Mouse (Mus musculus): ENCODE data around the gene Wipi1. TPM values are rescaled to one million over a fixed set of nuclear protein-coding genes. Genes with fewer than 3 reads are reported as not detected.

The Wipi1 gene
- polyA plus RNA-seq, 1 experiment, result 26.9 TPM

GRCm38 (mm10) chr11:109608976-109609625, 2.7 kb downstream of the Wipi1 start:
- H3K9me3 ChIP-seq (replicated peaks; ENCODE audit: control insufficient read depth, insufficient read depth, low read length, poor library complexity, severe bottlenecking), result no peaks in the 10 kb centered on the region
- H3K27ac ChIP-seq (ENCODE audit: insufficient read depth, low read length), result no peak overlapping the region
- H3K36me3 ChIP-seq (ENCODE audit: control insufficient read depth, insufficient read depth, low read length, poor library complexity, severe bottlenecking), result no peaks in the 10 kb centered on the region
- no peaks in the 10 kb centered on the region for H3K4me1 ChIP-seq (ENCODE audit: control insufficient read depth, insufficient read depth, low read length)
- no peak overlapping the region for H3K9ac ChIP-seq (ENCODE audit: low read depth, poor library complexity, severe bottlenecking)
- TF ChIP-seq EP300 (IDR thresholded peaks at IDR 0.05; ENCODE audit: insufficient read depth, low read depth, low read length), result no peak
- no peak for TF ChIP-seq CTCF (IDR thresholded peaks at IDR 0.05; ENCODE audit: low read depth, low read length)
- TF ChIP-seq POLR2A (IDR thresholded peaks at IDR 0.05; ENCODE audit: insufficient read depth, low read length), result no peak
- no peak overlapping the region for H3K4me3 ChIP-seq (ENCODE audit: low read depth, low read length)
- H3K27me3 ChIP-seq (ENCODE audit: control insufficient read depth, insufficient read depth, low read length, poor library complexity, severe bottlenecking), result no peaks in the 10 kb centered on the region

DNA sequence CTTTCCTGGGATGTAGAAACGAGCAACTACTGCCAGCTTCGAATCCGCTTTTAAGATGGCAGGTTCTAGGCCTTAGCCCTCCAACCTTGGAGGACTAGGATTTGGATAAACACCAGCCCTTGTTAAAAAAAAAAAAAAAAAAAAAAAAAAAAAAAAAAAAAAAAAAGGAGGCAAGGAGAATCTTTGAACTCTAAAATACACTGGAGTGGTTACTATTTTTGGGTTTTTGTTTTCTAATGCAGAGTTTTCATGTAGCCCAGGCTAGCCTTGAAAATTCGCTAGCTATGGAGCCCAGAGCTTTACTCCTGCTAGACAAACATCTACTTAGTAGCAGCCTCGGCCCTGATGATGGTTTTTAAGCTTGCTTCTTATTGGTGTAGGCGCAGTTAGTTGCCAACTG, 4.2 kb downstream of the Wipi1 start:
- H3K27ac ChIP-seq (ENCODE audit: insufficient read depth, low read length), result no peak overlapping the region
- H3K9me3 ChIP-seq (replicated peaks; ENCODE audit: control insufficient read depth, insufficient read depth, low read length, poor library complexity, severe bottlenecking), result no peaks in the 10 kb centered on the region
- no peaks in the 10 kb centered on the region for H3K36me3 ChIP-seq (ENCODE audit: control insufficient read depth, insufficient read depth, low read length, poor library complexity, severe bottlenecking)
- no peak overlapping the region for H3K4me3 ChIP-seq (ENCODE audit: low read depth, low read length)
- no peaks in the 10 kb centered on the region for H3K27me3 ChIP-seq (ENCODE audit: control insufficient read depth, insufficient read depth, low read length, poor library complexity, severe bottlenecking)
- no peaks in the 10 kb centered on the region for H3K4me1 ChIP-seq (ENCODE audit: control insufficient read depth, insufficient read depth, low read length)
- H3K9ac ChIP-seq (ENCODE audit: low read depth, poor library complexity, severe bottlenecking), result no peak overlapping the region
- TF ChIP-seq CTCF (IDR thresholded peaks at IDR 0.05; ENCODE audit: low read depth, low read length) (no peak), POLR2A (IDR thresholded peaks at IDR 0.05; ENCODE audit: insufficient read depth, low read length) (no peak), EP300 (IDR thresholded peaks at IDR 0.05; ENCODE audit: insufficient read depth, low read depth, low read length) (no peak)

DNA sequence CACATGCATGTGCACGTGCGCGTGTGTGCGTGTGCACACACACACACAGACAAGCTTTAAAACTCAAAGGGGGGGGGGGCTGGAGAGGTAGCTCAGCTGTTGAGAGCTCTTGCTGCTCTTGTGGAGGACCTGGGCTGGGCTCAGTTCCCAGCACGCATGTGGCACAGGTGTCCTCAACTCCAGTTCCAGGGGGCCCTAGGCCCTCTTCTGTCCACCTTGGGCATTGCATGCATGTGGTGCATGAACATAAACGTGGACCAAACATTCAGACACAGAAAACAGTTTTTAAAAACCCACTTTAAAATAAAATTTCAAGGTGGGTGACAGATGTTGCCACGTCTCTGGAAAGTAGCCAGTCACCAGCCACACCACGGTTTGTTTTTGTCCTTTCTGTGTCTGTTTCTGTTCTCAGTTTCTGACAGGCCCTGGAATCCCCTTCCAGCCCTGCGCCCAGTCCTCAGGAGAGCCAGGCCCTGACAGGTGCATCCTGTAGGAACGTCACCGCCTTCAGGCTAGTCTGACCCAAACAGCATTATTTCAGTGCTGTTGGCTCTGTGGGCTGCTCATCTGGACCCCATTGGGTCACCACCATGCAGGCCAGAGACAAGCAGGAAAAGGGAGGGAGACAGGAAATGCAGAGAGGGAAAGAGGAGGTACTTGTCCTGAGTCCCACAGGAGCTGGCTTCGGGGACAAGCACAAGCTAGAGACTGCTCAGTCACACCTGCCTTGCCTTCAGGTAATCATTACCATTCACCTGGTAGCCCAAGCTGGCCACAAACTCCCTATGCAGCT, 12.8 kb downstream of the Wipi1 start:
- Histone ChIP-seq H3K27me3 (ENCODE audit: control insufficient read depth, insufficient read depth, low read length, poor library complexity, severe bottlenecking) (no peaks in the 10 kb centered on the region), H3K9ac (ENCODE audit: low read depth, poor library complexity, severe bottlenecking) (no peak overlapping the region), H3K4me1 (ENCODE audit: control insufficient read depth, insufficient read depth, low read length) (no peaks in the 10 kb centered on the region), H3K27ac (ENCODE audit: insufficient read depth, low read length) (no peak overlapping the region), H3K36me3 (ENCODE audit: control insufficient read depth, insufficient read depth, low read length, poor library complexity, severe bottlenecking) (no peaks in the 10 kb centered on the region), H3K4me3 (ENCODE audit: low read depth, low read length) (no peak overlapping the region), H3K9me3 (replicated peaks; ENCODE audit: control insufficient read depth, insufficient read depth, low read length, poor library complexity, severe bottlenecking) (no peaks in the 10 kb centered on the region)
- TF ChIP-seq EP300 (IDR thresholded peaks at IDR 0.05; ENCODE audit: insufficient read depth, low read depth, low read length) (no peak), POLR2A (IDR thresholded peaks at IDR 0.05; ENCODE audit: insufficient read depth, low read length) (no peak), CTCF (IDR thresholded peaks at IDR 0.05; ENCODE audit: low read depth, low read length) (no peak)

GRCm38 (mm10) chr11:109594761-109595160, 17.0 kb downstream of the Wipi1 start:
- Histone ChIP-seq H3K36me3 (ENCODE audit: control insufficient read depth, insufficient read depth, low read length, poor library complexity, severe bottlenecking) (no peaks in the 10 kb centered on the region), H3K27ac (ENCODE audit: insufficient read depth, low read length) (no peak overlapping the region), H3K27me3 (ENCODE audit: control insufficient read depth, insufficient read depth, low read length, poor library complexity, severe bottlenecking) (no peaks in the 10 kb centered on the region; the same call in 1 of the 2 replicates), H3K4me3 (ENCODE audit: low read depth, low read length) (no peak overlapping the region), H3K9me3 (replicated peaks; ENCODE audit: control insufficient read depth, insufficient read depth, low read length, poor library complexity, severe bottlenecking) (no peaks in the 10 kb centered on the region), H3K4me1 (ENCODE audit: control insufficient read depth, insufficient read depth, low read length) (no peaks in the 10 kb centered on the region), H3K9ac (ENCODE audit: low read depth, poor library complexity, severe bottlenecking) (no peak overlapping the region)
- TF ChIP-seq POLR2A (IDR thresholded peaks at IDR 0.05; ENCODE audit: insufficient read depth, low read length) (no peak), CTCF (IDR thresholded peaks at IDR 0.05; ENCODE audit: low read depth, low read length) (no peak), EP300 (IDR thresholded peaks at IDR 0.05; ENCODE audit: insufficient read depth, low read depth, low read length) (no peak)

DNA sequence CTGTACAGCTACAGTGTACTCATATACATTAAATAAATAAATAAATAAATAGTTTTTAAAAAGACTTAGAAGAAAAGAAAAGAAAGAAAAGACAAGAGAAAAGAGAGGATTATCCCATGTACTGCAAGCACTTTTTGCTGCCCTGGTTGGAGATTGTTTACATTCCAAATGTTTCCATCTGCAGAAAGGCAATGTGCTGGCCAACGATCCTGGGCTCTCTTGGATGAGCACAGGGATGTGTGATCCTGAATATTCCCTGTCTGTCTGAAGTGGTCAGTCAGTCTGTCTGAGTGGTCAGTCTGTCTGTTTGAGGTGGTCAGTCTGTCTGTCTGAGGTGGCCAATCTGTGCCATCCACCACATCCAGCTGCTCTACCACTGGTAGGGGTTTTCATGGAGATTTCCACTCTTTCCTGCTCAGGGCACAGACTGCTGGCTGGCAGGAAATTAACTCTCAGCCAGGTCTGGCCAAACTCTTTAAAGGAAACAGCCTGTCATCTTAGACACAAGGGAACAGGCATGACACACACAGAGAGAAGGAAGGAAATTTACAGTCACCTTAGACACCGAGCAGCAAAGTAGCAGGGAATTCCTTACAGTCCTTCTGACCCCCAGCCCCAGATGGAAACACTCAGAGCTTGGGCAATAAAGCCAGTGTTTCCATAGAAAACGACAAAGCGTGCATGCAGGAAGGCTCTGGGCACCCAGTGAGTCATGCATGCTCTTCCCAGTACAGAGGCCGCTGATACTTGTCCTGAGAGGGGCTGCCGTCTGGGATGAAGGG, 18.4 kb downstream of the Wipi1 start:
- H3K27me3 ChIP-seq (ENCODE audit: control insufficient read depth, insufficient read depth, low read length, poor library complexity, severe bottlenecking), result no peaks in the 10 kb centered on the region; the same call in 1 of the 2 replicates
- no peak overlapping the region for H3K27ac ChIP-seq (ENCODE audit: insufficient read depth, low read length)
- TF ChIP-seq CTCF (IDR thresholded peaks at IDR 0.05; ENCODE audit: low read depth, low read length), result no peak
- TF ChIP-seq EP300 (IDR thresholded peaks at IDR 0.05; ENCODE audit: insufficient read depth, low read depth, low read length), result no peak
- no peak for TF ChIP-seq POLR2A (IDR thresholded peaks at IDR 0.05; ENCODE audit: insufficient read depth, low read length)
- H3K4me3 ChIP-seq (ENCODE audit: low read depth, low read length), result no peak overlapping the region
- no peak overlapping the region for H3K9ac ChIP-seq (ENCODE audit: low read depth, poor library complexity, severe bottlenecking)
- H3K4me1 ChIP-seq (ENCODE audit: control insufficient read depth, insufficient read depth, low read length), result no peaks in the 10 kb centered on the region
- H3K9me3 ChIP-seq (replicated peaks; ENCODE audit: control insufficient read depth, insufficient read depth, low read length, poor library complexity, severe bottlenecking), result no peaks in the 10 kb centered on the region
- H3K36me3 ChIP-seq (ENCODE audit: control insufficient read depth, insufficient read depth, low read length, poor library complexity, severe bottlenecking), result no peaks in the 10 kb centered on the region
